Mouse (Mus musculus) midbrain, embryonic 16.5 days (tissue): ENCODE results near the gene Cdkn2d. TPM values are rescaled to one million over a fixed set of nuclear protein-coding genes. Genes with fewer than 3 reads are reported as not detected.
A peak's percentile ranks its signal among the peaks of the same experiment; 100 is the strongest.

ENCODE experiments used
- ATAC-seq: fragments of 200-750 bp; cut with Nextera tagmentation; 2 replicates; pipeline ENCODE4 v1.8.0; 2017; ENCODE audit warnings: moderate TSS enrichment
- H3K27ac ChIP-seq: fragments of 300-500 bp; sonication (generic); 2 replicates; pipeline ENCODE4 v1.5.1; 2014; ENCODE audit warnings: mild to moderate bottlenecking, low read length, mixed read lengths
- H3K27me3 ChIP-seq: fragments of 300-500 bp; sonication (generic); 2 replicates; pipeline ENCODE4 v1.6.1; 2014; ENCODE audit warnings: low read depth, low read length, mixed read lengths; ENCODE audit not compliant: control insufficient read depth, insufficient read depth
- H3K36me3 ChIP-seq: fragments of 300-500 bp; sonication (generic); 2 replicates; pipeline ENCODE4 v1.6.1; 2014; ENCODE audit warnings: mild to moderate bottlenecking, low read length, moderate library complexity, mixed read lengths; ENCODE audit not compliant: control insufficient read depth, insufficient read depth
- H3K4me1 ChIP-seq: fragments of 300-500 bp; sonication (generic); 2 replicates; pipeline ENCODE4 v1.6.1; 2014; ENCODE audit warnings: mild to moderate bottlenecking, low read length, mixed read lengths; ENCODE audit not compliant: control insufficient read depth, insufficient read depth
- H3K4me2 ChIP-seq: fragments of 300-500 bp; sonication (generic); 2 replicates; pipeline ENCODE4 v1.6.1; 2014; ENCODE audit warnings: mild to moderate bottlenecking, low read length, mixed read lengths
- H3K4me3 ChIP-seq: fragments of 300-500 bp; sonication (generic); 2 replicates; pipeline ENCODE4 v1.5.1; 2014; ENCODE audit warnings: low read depth, mild to moderate bottlenecking, low read length, moderate library complexity, mixed read lengths
- H3K9ac ChIP-seq: fragments of 300-500 bp; sonication (generic); 2 replicates; pipeline ENCODE4 v1.6.1; 2014; ENCODE audit warnings: low read depth, low read length, mixed read lengths
- H3K9me3 ChIP-seq: fragments of 300-500 bp; sonication (generic); replicated peaks from 2 replicates; pipeline ENCODE4 v1.6.1; 2014; ENCODE audit warnings: mild to moderate bottlenecking, low read length, mixed read lengths; ENCODE audit not compliant: control insufficient read depth, poor library complexity, severe bottlenecking
- WGBS: fragments of 180-500 bp; shearing (Covaris S2); extraction: QIAGEN DNeasy Blood & Tissue Kit; methylation state at CpG from one replicate; pipeline ENCODE4 v1.1.7; 2014; 5-methylcytosine and 5-hydroxymethylcytosine counted together
- polyA plus RNA-seq: library from polyadenylated mRNA; unstranded; fragments of >200 nt; fragmentation: Nextera tagmentation; extraction: Ambion mirVana; gene quantifications from 2 replicates; pipeline ENCODE4 v1.2.1, GENCODE M21; 2015

Gene Cdkn2d
- polyA plus RNA-seq, 1 experiment from 2014 or later: 117 TPM

DNA sequence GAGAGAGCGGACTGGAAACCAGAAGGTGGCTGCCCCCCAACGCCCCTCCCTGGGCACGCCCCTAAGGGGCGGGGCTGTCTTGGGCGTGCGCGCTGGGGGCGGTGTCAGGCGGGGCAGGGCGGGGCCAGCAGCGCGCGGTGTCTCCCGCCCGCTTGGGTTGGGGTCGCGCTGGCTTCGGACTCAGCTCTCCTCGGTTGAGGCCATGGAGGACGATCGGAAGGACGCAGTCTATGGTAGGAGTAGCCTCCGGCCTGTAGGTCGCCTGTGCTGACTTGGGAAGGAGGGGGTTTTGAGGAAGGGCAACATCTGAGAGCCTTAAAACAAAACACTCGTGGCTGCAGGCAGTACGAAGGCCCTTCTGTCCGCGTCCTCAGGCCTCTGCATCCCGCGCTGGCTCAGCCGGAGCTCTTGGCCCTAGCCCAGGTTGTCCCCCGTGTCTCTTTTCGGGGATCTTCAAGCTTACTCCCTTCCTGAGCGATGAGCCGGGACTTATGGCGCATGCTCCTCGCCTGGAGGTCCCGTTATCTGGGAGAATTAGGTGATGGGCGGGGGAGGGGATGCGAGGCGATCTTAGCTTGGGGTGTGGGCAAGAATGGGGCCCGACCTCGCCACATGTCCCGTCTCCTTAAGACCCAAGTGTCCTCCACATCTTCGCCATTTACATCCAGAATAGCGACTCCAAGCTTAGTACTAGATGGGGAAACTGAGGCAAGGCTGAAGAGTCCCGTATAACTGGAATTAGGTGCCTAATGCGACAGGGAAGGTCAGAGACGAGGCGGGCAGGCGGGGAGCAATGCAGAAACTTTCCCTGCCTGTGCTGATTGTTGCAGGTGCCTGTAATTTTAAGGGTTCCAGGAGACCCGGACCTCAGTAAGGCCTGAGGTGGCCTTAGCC lies 29.7 kb upstream of the Cdkn2d start, which contains the start of gene Slc44a2:
Gene Slc44a2, plus strand, starts transcription at position 80 of the 894 bp plus-strand sequence.
- Histone ChIP-seq H3K9ac (peak within 1 kb of the TSS; percentile 80), H3K4me1 (peaks cover 13% of the 10 kb centered on the region), H3K4me2 (peak within 1 kb of the TSS; percentile 60), H3K27me3 (no peaks in the 10 kb centered on the region), H3K27ac (peak within 1 kb of the TSS; percentile 63), H3K9me3 (no peaks in the 10 kb centered on the region), H3K4me3 (peak within 1 kb of the TSS; percentile 64), H3K36me3 (no peaks in the 10 kb centered on the region)
- ATAC-seq: peak; percentile 94
- under 1% methylated on average over 52 of the region's 52 CpGs for WGBS

DNA sequence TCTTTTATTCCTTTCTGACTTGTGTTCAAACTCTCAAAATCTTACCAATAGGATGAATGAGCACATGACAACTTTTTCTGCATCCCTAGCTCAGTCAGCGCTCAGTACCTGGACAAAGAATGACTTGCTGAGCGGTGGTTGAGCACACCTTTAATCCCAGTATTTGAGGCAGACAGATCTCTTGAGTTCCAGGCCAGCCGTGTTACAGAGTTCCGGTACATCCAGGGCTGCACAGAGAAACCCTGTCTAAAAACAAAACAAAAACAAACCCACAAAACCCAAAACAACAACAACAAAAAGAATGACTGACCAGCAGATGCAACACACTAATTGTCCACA lies 29.0 kb upstream of the Cdkn2d start:
- H3K4me1 ChIP-seq: peaks cover 13% of the 10 kb centered on the region
- peak overlapping the region; percentile 64 for H3K4me3 ChIP-seq
- no peaks in the 10 kb centered on the region for H3K9me3 ChIP-seq
- peak overlapping the region; percentile 60 for H3K4me2 ChIP-seq
- H3K36me3 ChIP-seq: no peaks in the 10 kb centered on the region
- 11% methylated on average over 4 of the region's 4 CpGs for WGBS
- peak overlapping the region; percentile 63; the same call in 1 of the 2 replicates for H3K27ac ChIP-seq
- peak overlapping the region; percentile 80 for H3K9ac ChIP-seq
- ATAC-seq: peak; percentile 54
- H3K27me3 ChIP-seq: no peaks in the 10 kb centered on the region

DNA sequence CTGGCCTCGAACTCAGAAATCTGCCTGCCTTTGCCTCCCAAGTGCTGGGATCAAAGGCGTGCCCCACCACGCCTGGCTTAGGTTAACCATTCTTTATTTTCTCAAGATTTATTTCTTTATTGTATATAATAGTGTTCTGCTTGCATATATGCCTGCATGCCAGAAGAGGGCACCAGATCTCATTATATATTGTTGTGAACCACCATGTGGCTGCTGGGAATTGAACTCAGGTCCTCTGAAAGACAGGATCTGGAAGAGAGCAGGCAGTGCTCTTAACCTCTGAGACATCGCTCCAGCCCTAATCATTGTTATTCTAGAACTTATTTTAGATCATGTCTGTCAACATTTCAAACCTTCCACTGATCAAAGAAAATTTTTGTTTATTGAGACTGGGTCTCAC lies 28.3 kb upstream of the Cdkn2d start:
- WGBS: 91% methylated on average over 4 of the region's 4 CpGs

DNA sequence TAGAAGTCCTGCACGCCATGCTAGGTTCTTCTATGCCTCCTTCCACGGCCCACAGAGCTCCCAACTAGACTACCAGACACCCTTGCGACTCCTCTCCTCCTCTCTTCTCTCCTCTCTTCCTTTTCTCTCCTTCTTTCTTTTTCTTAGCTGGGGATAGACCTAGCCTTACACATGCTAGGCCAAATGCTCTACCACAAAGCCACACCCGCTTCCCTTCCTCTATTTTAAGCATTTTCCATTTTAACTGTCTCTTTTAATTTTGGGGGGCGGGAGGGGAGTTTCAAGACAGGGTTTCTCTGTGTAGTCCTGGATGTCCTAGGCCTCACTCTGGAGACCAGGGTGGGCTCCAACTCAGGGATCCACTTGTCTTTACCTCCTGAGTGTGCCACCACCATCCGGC lies 27.6 kb upstream of the Cdkn2d start:
- H3K4me2 ChIP-seq: no peak overlapping the region
- no peak overlapping the region for H3K9ac ChIP-seq
- H3K9me3 ChIP-seq: no peaks in the 10 kb centered on the region
- no peaks in the 10 kb centered on the region for H3K36me3 ChIP-seq
- no peaks in the 10 kb centered on the region for H3K27me3 ChIP-seq
- no peak overlapping the region for H3K27ac ChIP-seq
- WGBS: 89% methylated on average over 6 of the region's 6 CpGs
- peaks cover 13% of the 10 kb centered on the region for H3K4me1 ChIP-seq
- no peak overlapping the region for H3K4me3 ChIP-seq
- no peak for ATAC-seq

More for the DNA sequence above, 28.3 kb upstream of the Cdkn2d start:
- no peak for ATAC-seq
- no peak overlapping the region for H3K4me2 ChIP-seq
- H3K36me3 ChIP-seq: no peaks in the 10 kb centered on the region
- no peak overlapping the region for H3K9ac ChIP-seq
- H3K27me3 ChIP-seq: no peaks in the 10 kb centered on the region
- no peaks in the 10 kb centered on the region for H3K9me3 ChIP-seq
- H3K4me3 ChIP-seq: no peak overlapping the region
- peaks cover 13% of the 10 kb centered on the region for H3K4me1 ChIP-seq
- H3K27ac ChIP-seq: no peak overlapping the region

DNA sequence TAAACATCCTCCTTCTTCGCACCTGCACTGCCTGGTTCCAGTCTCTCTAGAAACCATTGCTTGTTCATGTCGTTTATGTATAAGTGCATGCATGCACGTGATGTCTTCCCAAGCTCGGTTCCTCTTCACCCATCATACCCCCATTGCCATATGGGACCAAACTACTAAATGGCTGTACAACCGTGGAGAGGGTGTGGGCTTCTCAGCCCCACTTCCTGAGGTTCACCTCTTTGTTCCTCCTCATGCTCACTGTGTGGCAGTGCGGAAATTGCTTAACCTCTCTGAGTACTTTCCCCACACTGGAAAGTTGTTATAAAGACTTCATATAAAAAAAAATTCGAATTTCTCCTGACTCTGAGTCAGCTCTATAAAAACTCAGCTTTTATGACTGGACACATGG lies 25.5 kb upstream of the Cdkn2d start:
- Histone ChIP-seq H3K4me2 (no peak overlapping the region), H3K36me3 (no peaks in the 10 kb centered on the region), H3K9me3 (no peaks in the 10 kb centered on the region), H3K27me3 (peaks cover 8% of the 10 kb centered on the region), H3K4me1 (peaks cover 5% of the 10 kb centered on the region), H3K27ac (no peak overlapping the region), H3K4me3 (no peak overlapping the region), H3K9ac (no peak overlapping the region)
- 79% methylated on average over 7 of the region's 7 CpGs for WGBS
- no peak for ATAC-seq

DNA sequence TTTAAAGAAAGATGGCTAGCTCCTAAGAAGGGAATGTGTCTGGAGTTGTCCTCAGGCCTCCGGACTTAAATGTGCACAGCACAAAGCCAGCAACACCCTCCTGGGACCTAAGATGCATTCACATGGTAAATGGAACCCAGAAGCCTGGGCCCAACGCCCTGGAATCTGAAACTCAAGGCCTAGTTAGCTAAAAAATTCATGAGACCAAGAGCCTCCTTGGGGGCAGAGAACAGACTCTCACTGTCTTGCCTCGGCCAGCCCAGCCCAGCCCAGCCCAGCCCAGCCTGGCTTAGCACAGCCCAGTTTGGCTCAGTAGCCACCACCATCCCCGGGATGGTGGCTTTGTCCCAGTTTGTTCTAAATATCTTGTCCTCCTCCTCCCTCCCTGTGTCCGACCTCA lies 24.2 kb upstream of the Cdkn2d start:
- Histone ChIP-seq H3K4me2 (no peak overlapping the region), H3K4me3 (no peak overlapping the region), H3K27ac (no peak overlapping the region), H3K27me3 (peaks cover 12% of the 10 kb centered on the region), H3K36me3 (no peaks in the 10 kb centered on the region), H3K4me1 (no peaks in the 10 kb centered on the region), H3K9ac (no peak overlapping the region), H3K9me3 (no peaks in the 10 kb centered on the region)
- ATAC-seq: no peak
- 53% methylated on average over 4 of the region's 5 CpGs for WGBS

DNA sequence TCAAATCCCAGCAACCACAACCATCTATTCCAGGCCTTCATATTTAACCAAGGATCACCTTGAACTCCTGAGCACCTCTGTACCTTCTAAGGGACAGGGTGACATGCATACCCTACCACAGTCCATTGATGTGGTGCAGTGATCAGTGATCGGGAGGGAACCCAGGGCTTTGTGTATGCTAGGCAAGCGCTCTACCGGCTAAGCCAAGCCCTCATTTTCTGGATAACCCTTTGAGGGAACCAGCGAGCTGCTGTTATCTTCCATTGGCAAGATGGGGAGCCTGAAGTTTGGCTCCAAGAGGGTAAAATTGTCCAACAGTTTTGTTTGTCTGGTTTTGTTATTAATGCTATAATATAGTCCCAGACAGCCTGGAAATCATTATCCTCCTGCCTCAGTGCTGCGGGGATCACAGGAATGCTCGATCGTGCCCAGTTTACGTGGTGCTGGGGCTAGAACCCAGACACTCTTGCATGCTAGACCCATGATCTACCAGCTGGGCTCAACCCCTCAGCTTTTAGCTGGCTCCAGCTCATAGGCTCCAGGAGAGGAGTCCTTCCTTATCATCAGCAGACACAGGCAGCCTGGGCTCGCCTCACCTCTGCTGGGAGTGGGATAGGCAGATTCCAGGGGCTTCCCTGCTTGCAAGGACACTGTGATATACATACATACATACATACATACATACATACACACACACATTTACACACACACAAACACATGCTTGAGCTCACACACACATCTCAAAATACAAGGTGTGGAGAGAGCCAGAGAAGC lies 23.3 kb upstream of the Cdkn2d start:
- WGBS: 94% methylated on average over 9 of the region's 9 CpGs
- no peak overlapping the region for H3K4me3 ChIP-seq
- ATAC-seq: no peak
- H3K36me3 ChIP-seq: no peaks in the 10 kb centered on the region
- no peak overlapping the region for H3K9ac ChIP-seq
- no peak overlapping the region for H3K4me2 ChIP-seq
- H3K27ac ChIP-seq: no peak overlapping the region
- H3K27me3 ChIP-seq: peaks cover 14% of the 10 kb centered on the region
- H3K9me3 ChIP-seq: no peaks in the 10 kb centered on the region
- H3K4me1 ChIP-seq: no peaks in the 10 kb centered on the region

DNA sequence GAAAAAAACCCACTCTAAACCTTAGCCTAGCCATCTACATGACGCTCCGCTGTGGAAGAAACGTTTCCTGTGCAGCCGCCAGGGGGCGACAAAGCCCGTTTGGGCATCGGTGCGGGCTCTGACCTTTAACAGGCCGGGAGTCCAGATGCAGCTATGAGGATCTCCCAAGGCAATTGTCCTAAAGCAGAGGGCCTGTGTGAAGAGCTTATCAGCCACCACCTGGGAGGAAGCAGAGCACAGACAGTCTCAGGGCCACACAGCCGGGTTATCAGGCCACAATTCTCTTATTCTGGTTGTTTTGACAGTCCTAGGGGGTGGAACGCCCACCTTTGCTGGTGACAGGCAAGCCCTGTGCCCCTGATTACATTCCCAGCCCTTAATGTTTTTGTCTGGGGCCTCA lies 22.2 kb upstream of the Cdkn2d start:
- H3K27me3 ChIP-seq: peaks cover 14% of the 10 kb centered on the region
- H3K9me3 ChIP-seq: no peaks in the 10 kb centered on the region
- no peak overlapping the region for H3K4me3 ChIP-seq
- no peaks in the 10 kb centered on the region for H3K36me3 ChIP-seq
- H3K4me1 ChIP-seq: no peaks in the 10 kb centered on the region
- H3K27ac ChIP-seq: no peak overlapping the region
- ATAC-seq: 0 out of 2 replicates have a peak, but pooled peaks have one; percentile 61
- no peak overlapping the region for H3K4me2 ChIP-seq
- 8% methylated on average over 11 of the region's 11 CpGs for WGBS
- no peak overlapping the region for H3K9ac ChIP-seq

DNA sequence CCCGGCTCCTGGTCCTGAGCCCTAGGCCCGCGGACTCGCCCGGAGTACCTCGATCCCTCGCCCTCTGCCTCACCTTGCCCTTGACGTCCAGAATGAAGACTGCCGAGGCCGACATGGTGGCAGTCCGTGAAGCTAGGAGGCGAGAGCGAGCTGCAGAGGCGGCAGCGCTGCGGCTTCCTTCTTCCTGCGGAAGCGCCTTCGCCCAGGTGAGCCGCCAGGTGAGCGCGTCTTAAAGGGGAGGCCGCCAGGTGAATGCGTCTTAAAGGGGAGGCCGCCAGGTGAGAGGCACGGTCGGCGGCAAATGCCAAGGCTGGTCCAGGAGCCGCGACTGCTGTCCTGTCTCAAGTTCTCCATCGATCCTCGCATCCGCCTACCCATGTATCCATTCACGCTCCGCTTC lies 20.9 kb upstream of the Cdkn2d start, which contains the start of gene Ap1m2:
Gene Ap1m2, minus strand, starts transcription at position 204 of the 400 bp plus-strand sequence.
- Histone ChIP-seq H3K4me1 (no peaks in the 10 kb centered on the region), H3K27me3 (peaks cover 14% of the 10 kb centered on the region), H3K4me3 (peak within 1 kb of the TSS; percentile 31), H3K4me2 (peak within 1 kb of the TSS; percentile 47), H3K9me3 (no peaks in the 10 kb centered on the region), H3K36me3 (no peaks in the 10 kb centered on the region), H3K9ac (peak within 1 kb of the TSS; percentile 43; the same call in 1 of the 2 replicates), H3K27ac (no peak within 1 kb of the TSS)
- WGBS: 12% methylated on average over 34 of the region's 35 CpGs
- no peak for ATAC-seq
